Mouse (Mus musculus) heart, adult 11 months (tissue): ENCODE data around the gene Gm6034.
A peak's percentile ranks its signal among the peaks of the same experiment; 100 is the strongest.
"Not testable (repeated sequence)": the region's sequence is repeated elsewhere in the genome, so short reads cannot be mapped to it uniquely, and the experiment has no call there.

Experiments
- DNase-seq: peaks from one replicate; pipeline ENCODE4 v3.0.0; 2022

Gene Gm6034

GRCm38 (mm10) chr17:36083266-36083869 lies 40.6 kb downstream of the Gm6034 start:
- peak; percentile 95 for DNase-seq

GRCm38 (mm10) chr17:36083870-36084451 lies 41.2 kb downstream of the Gm6034 start:
- DNase-seq: peak; percentile 57

- peak; percentile 2 for DNase-seq
Measured at GRCm38 (mm10) chr17:36085976-36086375, 43.2 kb downstream of the Gm6034 start.

- DNase-seq: not testable (repeated sequence)
Measured at GRCm38 (mm10) chr17:36091933-36092332, 49.2 kb downstream of the Gm6034 start.

- peak; percentile 53 for DNase-seq
Measured at GRCm38 (mm10) chr17:36092520-36092919, 49.8 kb downstream of the Gm6034 start.

GRCm38 (mm10) chr17:36093936-36094335 lies 51.2 kb downstream of the Gm6034 start:
- peak; percentile 33 for DNase-seq

- DNase-seq: peak; percentile 10
Measured at GRCm38 (mm10) chr17:36099603-36100002, 56.8 kb downstream of the Gm6034 start.

- peak; percentile 79 for DNase-seq
Measured at GRCm38 (mm10) chr17:36102091-36102490, 59.3 kb downstream of the Gm6034 start.
